ENCODE assay signal across 7 mouse cellular contexts in the genomic region with DNA sequence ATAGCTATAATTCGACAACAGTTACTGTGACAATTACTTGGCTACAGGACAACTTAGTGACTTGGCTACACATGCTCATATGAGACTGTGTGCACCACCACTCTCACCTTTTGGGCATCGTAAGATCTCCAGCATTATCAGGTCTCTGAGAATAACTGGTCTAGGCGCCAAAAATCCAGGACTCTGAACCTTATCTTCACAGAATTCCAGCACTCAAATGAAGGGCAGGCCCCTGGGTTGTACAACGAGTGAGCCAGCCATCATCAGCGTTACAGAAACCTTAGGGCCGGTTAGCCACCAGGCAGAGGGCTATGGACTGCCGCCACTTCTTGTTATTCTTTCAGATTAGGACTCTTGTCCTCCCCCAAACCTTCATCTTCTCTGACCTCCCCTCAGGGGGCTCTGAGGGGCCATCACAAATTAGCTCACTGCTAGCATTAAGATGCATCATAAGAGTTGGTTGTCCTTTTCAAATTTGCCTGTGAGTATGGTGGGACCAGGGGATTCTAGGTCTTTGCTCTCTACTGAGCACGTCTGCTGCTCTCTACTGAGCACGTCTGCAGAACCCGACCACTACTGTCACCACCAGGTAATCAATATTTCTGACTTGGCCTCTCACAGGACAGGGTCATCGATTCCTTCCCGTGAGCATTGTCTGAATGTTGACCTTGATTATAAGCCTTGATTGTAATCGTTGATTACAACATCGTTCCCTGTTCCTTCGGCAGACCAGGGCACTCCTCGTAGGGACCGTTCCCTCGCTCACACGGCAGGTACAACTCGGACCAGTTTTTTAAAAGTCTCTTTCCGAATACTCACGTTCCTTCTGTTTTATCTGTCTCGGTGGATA. TPM values are rescaled to one million over a fixed set of nuclear protein-coding genes. Genes with fewer than 3 reads are reported as not detected.
A peak's percentile ranks its signal among the peaks of the same experiment; 100 is the strongest.
DNase-seq lines count a peak whose midpoint lies in the region; ATAC-seq and TF ChIP-seq lines count a peak whose summit lies in the region.

No protein-coding gene starts in this region.

- TF ChIP-seq POLR2A in cortical plate, adult 2 months (IDR thresholded peaks at IDR 0.05; ENCODE audit: extremely low read depth, insufficient read depth, low read length): no peak

- peak; percentile 16 for ATAC-seq in hindbrain, postnatal 0 days

- intact Hi-C loops in left cerebral cortex, adult 2 months (cut with DNase I): no loop called here
- intact Hi-C loops in left cerebral cortex, postnatal 10 days (cut with DNase I): no loop called here
- intact Hi-C loops in gastrocnemius, postnatal 14 days (cut with DNase I; ENCODE audit: low total_unique reads): no loop called here

- TF ChIP-seq CTCF in left cerebral cortex, adult 2 months (IDR thresholded peaks at IDR 0.05): no peak
- TF ChIP-seq CTCF in cortical plate, adult 2 months (IDR thresholded peaks at IDR 0.05; ENCODE audit: extremely low read depth, insufficient read depth, low read length): no peak
- TF ChIP-seq CTCF in hindbrain, postnatal 0 days (IDR thresholded peaks at IDR 0.05; ENCODE audit: low read depth): no peak

- no peaks in the 10 kb centered on the region for H3K27me3 ChIP-seq in hindbrain, postnatal 0 days (ENCODE audit: insufficient read depth, low read length)

- H3K27ac ChIP-seq in left cerebral cortex, adult 2 months: peak overlapping the region; percentile 83
- H3K27ac ChIP-seq in cortical plate, adult 2 months (ENCODE audit: insufficient read depth, low read length): no peak overlapping the region
- H3K27ac ChIP-seq in hindbrain, postnatal 0 days: peak overlapping the region; percentile 76

- WGBS in hindbrain, postnatal 0 days: 7% methylated on average over 23 of the region's 23 CpGs

- H3K4me2 ChIP-seq in hindbrain, postnatal 0 days (ENCODE audit: low read depth, low read length): peak overlapping the region; percentile 80

- H3K4me3 ChIP-seq in left cerebral cortex, adult 2 months: peak overlapping the region; percentile 51
- H3K4me3 ChIP-seq in cortical plate, adult 2 months (ENCODE audit: insufficient read depth, low read length): peak overlapping the region; percentile 91
- peak overlapping the region; percentile 52 for H3K4me3 ChIP-seq in hindbrain, postnatal 0 days (ENCODE audit: low read length)

- peak overlapping the region; percentile 53 for H3K9ac ChIP-seq in hindbrain, postnatal 0 days (replicated peaks; ENCODE audit: low read length)

- no peaks in the 10 kb centered on the region for H3K9me3 ChIP-seq in hindbrain, postnatal 0 days (ENCODE audit: low read length)

- H3K4me1 ChIP-seq in cortical plate, adult 2 months (ENCODE audit: control insufficient read depth, insufficient read depth, low read length): peaks cover 4% of the 10 kb centered on the region
- H3K4me1 ChIP-seq in hindbrain, postnatal 0 days (ENCODE audit: insufficient read depth, low read length): peaks cover 7% of the 10 kb centered on the region

- DNase-seq in left cerebral cortex, adult 2 months (ENCODE audit: extremely low spot score in 1 of 2, low spot score in 2 of 2): no peak
- no peak for DNase-seq in left cerebral cortex, postnatal 10 days (ENCODE audit: extremely low spot score in 1 of 2, low spot score in 2 of 2)
- peak; percentile 10 for DNase-seq in hindbrain, postnatal 0 days (ENCODE audit: low spot score)
- DNase-seq in neural tube, embryonic 10.5 days (ENCODE audit: extremely low spot score, low spot score): peak; percentile 62
- no peak for DNase-seq in thymus, postnatal 25 days
- no peak for DNase-seq in gastrocnemius, postnatal 14 days

- no peaks in the 10 kb centered on the region for H3K36me3 ChIP-seq in hindbrain, postnatal 0 days (ENCODE audit: insufficient read depth, low read length)

RNA-seq across cellular contexts. Expression of a gene that starts 18.6 kb away (rescaled TPM):
- 1 to 10 TPM; 5.5 to 5.6 TPM for total RNA-seq in left cerebral cortex, adult 2 months (2021)
- total RNA-seq in left cerebral cortex, postnatal 10 days (2021): 1 to 10 TPM; 2.8 to 3.6 TPM
- 9.5 and 11.4 TPM in 2 replicates for polyA plus RNA-seq in cortical plate, adult 2 months (2012; rRNA removed)
- 5.8 and 6.0 TPM in 2 replicates for total RNA-seq in hindbrain, postnatal 0 days (2014; rRNA removed)
- 6.3 and 8.2 TPM in 2 replicates for polyA plus RNA-seq in hindbrain, postnatal 0 days (2015; fragmentation: Nextera tagmentation; extraction: Ambion mirVana)
- 1 to 10 TPM; 6.1 to 7.0 TPM for total RNA-seq in gastrocnemius, postnatal 14 days (2021)

RNA-seq across cellular contexts. Expression of a gene that starts 26.4 kb away (rescaled TPM):
- 1 to 10 TPM; 1.1 to 2.6 TPM for total RNA-seq in left cerebral cortex, adult 2 months (2021)
- 1 to 10 TPM in 1 of 2 experiments, under 1 TPM in 1; 0.75 to 1.6 TPM for total RNA-seq in left cerebral cortex, postnatal 10 days (2021)
- polyA plus RNA-seq in cortical plate, adult 2 months (2012; rRNA removed): 33.8 and 40.1 TPM in 2 replicates
- 20.1 and 26.4 TPM in 2 replicates for total RNA-seq in hindbrain, postnatal 0 days (2014; rRNA removed)
- 5.7 and 6.0 TPM in 2 replicates for polyA plus RNA-seq in hindbrain, postnatal 0 days (2015; fragmentation: Nextera tagmentation; extraction: Ambion mirVana)
- 1 to 10 TPM; 2.7 to 3.0 TPM for total RNA-seq in gastrocnemius, postnatal 14 days (2021)

RNA-seq across cellular contexts. Expression of a gene that starts 26.9 kb away (rescaled TPM):
- total RNA-seq in left cerebral cortex, adult 2 months (2021): 1 to 10 TPM; 2.4 to 3.3 TPM
- 1 to 10 TPM; 3.0 to 3.1 TPM for total RNA-seq in left cerebral cortex, postnatal 10 days (2021)
- 4.2 and 4.3 TPM in 2 replicates for polyA plus RNA-seq in cortical plate, adult 2 months (2012; rRNA removed)
- 4.0 and 7.7 TPM in 2 replicates for total RNA-seq in hindbrain, postnatal 0 days (2014; rRNA removed)
- polyA plus RNA-seq in hindbrain, postnatal 0 days (2015; fragmentation: Nextera tagmentation; extraction: Ambion mirVana): 3.7 TPM in 2 replicates
- total RNA-seq in gastrocnemius, postnatal 14 days (2021): 100 to 1,000 TPM in 1 of 2 experiments, 10 to 100 TPM in 1; 93.7 to 106 TPM

RNA-seq across cellular contexts. Expression of a gene that starts 35.7 kb away (rescaled TPM):
- 10 to 100 TPM; 61.7 to 67.7 TPM for total RNA-seq in left cerebral cortex, adult 2 months (2021)
- 10 to 100 TPM; 44.0 to 48.2 TPM for total RNA-seq in left cerebral cortex, postnatal 10 days (2021)
- polyA plus RNA-seq in cortical plate, adult 2 months (2012; rRNA removed): 43.1 and 46.7 TPM in 2 replicates
- 42.1 and 43.3 TPM in 2 replicates for total RNA-seq in hindbrain, postnatal 0 days (2014; rRNA removed)
- polyA plus RNA-seq in hindbrain, postnatal 0 days (2015; fragmentation: Nextera tagmentation; extraction: Ambion mirVana): 5.5 and 7.1 TPM in 2 replicates
- total RNA-seq in gastrocnemius, postnatal 14 days (2021): 10 to 100 TPM; 16.3 to 21.0 TPM

RNA-seq across cellular contexts. Expression of a gene that starts 49.2 kb away (rescaled TPM):
- under 1 TPM; 0.18 to 0.33 TPM for total RNA-seq in left cerebral cortex, adult 2 months (2021)
- total RNA-seq in left cerebral cortex, postnatal 10 days (2021): under 1 TPM; 0.28 to 0.43 TPM
- 0.19 and 0.23 TPM in 2 replicates for polyA plus RNA-seq in cortical plate, adult 2 months (2012; rRNA removed)
- 0.10 and 0.18 TPM in 2 replicates for total RNA-seq in hindbrain, postnatal 0 days (2014; rRNA removed)
- 0.08 and 0.28 TPM in 2 replicates for polyA plus RNA-seq in hindbrain, postnatal 0 days (2015; fragmentation: Nextera tagmentation; extraction: Ambion mirVana)
- total RNA-seq in gastrocnemius, postnatal 14 days (2021): under 1 TPM; 0.21 to 0.35 TPM

Comparison
In these comparisons a context has a peak if more than half of its experiments do, and no peak if none do; other contexts are left out.
1. DNase-seq: peak in hindbrain, postnatal 0 days (single experiment) and neural tube, embryonic 10.5 days (single experiment); none in left cerebral cortex, adult 2 months (0 of 2), left cerebral cortex, postnatal 10 days (0 of 2), thymus, postnatal 25 days (single experiment) and gastrocnemius, postnatal 14 days (single experiment).
2. RNA of a gene that starts 26.9 kb away (total RNA-seq): 93.7 to 106 TPM in gastrocnemius, postnatal 14 days; 4.0 to 7.7 TPM in hindbrain, postnatal 0 days, 2.4 to 3.3 TPM in left cerebral cortex, adult 2 months and 3.0 to 3.1 TPM in left cerebral cortex, postnatal 10 days; every median in the first group is over 10 times any median in the second.
3. Peak in every context shown above with its lines, with median percentiles within 50 percentile points of each other: H3K4me3 ChIP-seq.